Mouse (Mus musculus) CH12.LX (cell line): ENCODE results near the gene Gna15. TPM values are rescaled to one million over a fixed set of nuclear protein-coding genes. Genes with fewer than 3 reads are reported as not detected.

Experiments used
- DNase-seq: peaks from one replicate; pipeline ENCODE4 v3.0.0-alpha.2; 2013; ENCODE audit errors: extremely low read depth
- H3K27ac ChIP-seq: 2 replicates; pipeline ENCODE4 v1.5.1; 2012; ENCODE audit warnings: low read depth, mild to moderate bottlenecking, control low read depth, moderate library complexity; ENCODE audit not compliant: insufficient read depth
- H3K27me3 ChIP-seq: replicated peaks from 2 replicates; pipeline ENCODE3; 2012; ENCODE audit warnings: inconsistent platforms
- H3K36me3 ChIP-seq, 2 experiments: replicated peaks in 1 of 2; 2 replicates each; pipeline versions ENCODE3 to v1.6.1; 2012; ENCODE audit warnings: inconsistent platforms in 1 of 2, low read length in 1 of 2, mild to moderate bottlenecking in 1 of 2, mixed read lengths in 1 of 2, moderate library complexity in 1 of 2; ENCODE audit not compliant: control insufficient read depth in 1 of 2, insufficient read depth in 1 of 2
- H3K4me1 ChIP-seq, 2 experiments: 2 replicates each; pipeline ENCODE4 v1.6.1; 2012; ENCODE audit warnings: inconsistent platforms in 1 of 2, moderate library complexity in 1 of 2; ENCODE audit not compliant: insufficient read depth in 2 of 2, control insufficient read depth in 1 of 2
- H3K4me2 ChIP-seq: 2 replicates; pipeline ENCODE4 v1.6.1; 2012; ENCODE audit warnings: low read depth, mild to moderate bottlenecking, control low read depth; ENCODE audit not compliant: poor library complexity, insufficient read depth, severe bottlenecking
- H3K4me3 ChIP-seq, 3 experiments: fragments of 150-350 bp in 1 of 3; sonication (generic) in 1 of 3; replicated peaks in 1 of 3; 2 replicates each; pipeline versions ENCODE3 to v1.5.1; 2011 to 2012; ENCODE audit warnings: low read depth in 2 of 3, low read length in 2 of 3, mild to moderate bottlenecking in 2 of 3, moderate library complexity in 2 of 3, control low read depth in 1 of 3, improper control_type of control experiment in 1 of 3, inconsistent platforms in 1 of 3, mixed read lengths in 1 of 3; ENCODE audit not compliant: poor library complexity in 1 of 3
- H3K79me2 ChIP-seq: replicated peaks from 2 replicates; pipeline ENCODE4 v1.6.1; 2012; ENCODE audit warnings: mild to moderate bottlenecking, moderate library complexity; ENCODE audit not compliant: control insufficient read depth, poor library complexity, insufficient read depth, severe bottlenecking; ENCODE audit errors: extremely low read depth
- H3K9ac ChIP-seq: 2 replicates; pipeline ENCODE4 v1.6.1; 2012; ENCODE audit warnings: low read depth, mild to moderate bottlenecking, control low read depth, moderate library complexity; ENCODE audit not compliant: insufficient read depth
- H3K9me3 ChIP-seq: replicated peaks from 2 replicates; pipeline ENCODE3; 2012; ENCODE audit warnings: low read length, inconsistent platforms, mixed read lengths
- BHLHE40 ChIP-seq: IDR thresholded peaks from 2 replicates; pipeline ENCODE4 v1.6.1; 2011; ENCODE audit warnings: mild to moderate bottlenecking, low read depth, low read length, improper control_type of control experiment
- CHD1 ChIP-seq: IDR thresholded peaks from 2 replicates; pipeline ENCODE4 v1.6.1; 2012; ENCODE audit warnings: low read depth, low read length, improper control_type of control experiment, inconsistent platforms
- E2F4 ChIP-seq: IDR thresholded peaks from 2 replicates; pipeline ENCODE4 v1.6.1; 2011; ENCODE audit warnings: low read depth, low read length, improper control_type of control experiment; ENCODE audit not compliant: insufficient replicate concordance
- EP300 ChIP-seq: IDR thresholded peaks from 2 replicates; pipeline ENCODE4 v1.6.1; 2011; ENCODE audit warnings: low read length, improper control_type of control experiment
- ETS1 ChIP-seq: conservative IDR thresholded peaks from 2 replicates; pipeline ENCODE4 v1.6.1; 2012; ENCODE audit warnings: low read depth, mild to moderate bottlenecking, inconsistent platforms, low read length, improper control_type of control experiment, moderate library complexity
- GABPA ChIP-seq: IDR thresholded peaks from 2 replicates; pipeline ENCODE4 v1.6.1; 2012; ENCODE audit warnings: low read depth, low read length, improper control_type of control experiment, inconsistent platforms; ENCODE audit not compliant: insufficient replicate concordance
- JUND ChIP-seq: conservative IDR thresholded peaks from 2 replicates; pipeline ENCODE4 v1.6.1; 2011; ENCODE audit warnings: low read depth, low read length, improper control_type of control experiment
- MAFK ChIP-seq: IDR thresholded peaks from 2 replicates; pipeline ENCODE4 v1.6.1; 2011; ENCODE audit warnings: low read length, improper control_type of control experiment; ENCODE audit not compliant: insufficient replicate concordance
- MAZ ChIP-seq: IDR thresholded peaks from 2 replicates; pipeline ENCODE4 v1.6.1; 2012; ENCODE audit warnings: low read depth, mild to moderate bottlenecking, inconsistent platforms, low read length, improper control_type of control experiment, moderate library complexity
- MYC ChIP-seq: IDR thresholded peaks from 2 replicates; pipeline ENCODE4 v1.6.1; 2011; ENCODE audit warnings: low read depth, mild to moderate bottlenecking, improper control_type of control experiment, low read length
- NELFE ChIP-seq: IDR thresholded peaks from 2 replicates; pipeline ENCODE4 v1.6.1; 2011; ENCODE audit warnings: low read depth, low read length, improper control_type of control experiment
- NRF1 ChIP-seq: IDR thresholded peaks from 2 replicates; pipeline ENCODE4 v1.6.1; 2014; ENCODE audit warnings: low read depth, mild to moderate bottlenecking, inconsistent platforms, low read length, improper control_type of control experiment, moderate library complexity
- PAX5 ChIP-seq: IDR thresholded peaks from 2 replicates; pipeline ENCODE4 v1.6.1; 2012; ENCODE audit warnings: low read length, inconsistent platforms, mixed read lengths
- SIN3A ChIP-seq: IDR thresholded peaks from 2 replicates; pipeline ENCODE4 v1.6.1; 2012; ENCODE audit warnings: low read length, improper control_type of control experiment, inconsistent platforms
- TBP ChIP-seq: conservative IDR thresholded peaks from 2 replicates; pipeline ENCODE4 v1.6.1; 2011; ENCODE audit warnings: low read depth, low read length, improper control_type of control experiment
- UBTF ChIP-seq: IDR thresholded peaks from 2 replicates; pipeline ENCODE4 v1.6.1; 2012; ENCODE audit warnings: low read depth, mild to moderate bottlenecking, inconsistent platforms, low read length, improper control_type of control experiment, moderate library complexity
- USF1 ChIP-seq: IDR thresholded peaks from 2 replicates; pipeline ENCODE4 v1.6.1; 2014; ENCODE audit warnings: low read depth, mild to moderate bottlenecking, inconsistent platforms, low read length, improper control_type of control experiment
- USF2 ChIP-seq: conservative IDR thresholded peaks from 2 replicates; pipeline ENCODE4 v1.6.1; 2011; ENCODE audit warnings: low read depth, low read length, improper control_type of control experiment
- ZMIZ1 ChIP-seq: IDR thresholded peaks from 2 replicates; pipeline ENCODE4 v1.6.1; 2012; ENCODE audit warnings: low read depth, mild to moderate bottlenecking, inconsistent platforms, low read length, improper control_type of control experiment
- dilution Hi-C: fragments of 300-500 bp; cut with MboI; formaldehyde crosslinking; loops from 2 replicates; pipeline ENCODE4 v1.14.3; 2020; ENCODE audit warnings: low sequenced_read_pairs; ENCODE audit not compliant: extremely low pct_unique_long_range_greater_than_20kb, extremely low pct_ligation_motif_present
- in situ Hi-C: fragments of 300-500 bp; cut with MboI; formaldehyde crosslinking; loops from 3 replicates; pipeline ENCODE4 v1.14.3; 2019; ENCODE audit warnings: low sequenced_read_pairs, low pct_ligation_motif_present, low pct_unique_long_range_greater_than_20kb, mixed read lengths
- polyA plus RNA-seq: library from polyadenylated mRNA; unstranded; fragments of >175 nt; gene quantifications from 2 replicates; pipeline ENCODE4 v1.2.1, GENCODE M21; 2012; ENCODE audit warnings: low read depth; ENCODE audit not compliant: insufficient read length
- total RNA-seq, 2 experiments: library from RNA; depleted of rRNA; stranded (reverse); fragments of 300-350 nt in 1 of 2; fragments of >200 nt in 1 of 2; gene quantifications; 2 replicates each; pipeline ENCODE4 v1.2.3; 2012 to 2014

The Gna15 gene
- total and polyA plus RNA-seq, 3 experiments, result 5.2 to 10.0 (median 5.2) TPM

DNA sequence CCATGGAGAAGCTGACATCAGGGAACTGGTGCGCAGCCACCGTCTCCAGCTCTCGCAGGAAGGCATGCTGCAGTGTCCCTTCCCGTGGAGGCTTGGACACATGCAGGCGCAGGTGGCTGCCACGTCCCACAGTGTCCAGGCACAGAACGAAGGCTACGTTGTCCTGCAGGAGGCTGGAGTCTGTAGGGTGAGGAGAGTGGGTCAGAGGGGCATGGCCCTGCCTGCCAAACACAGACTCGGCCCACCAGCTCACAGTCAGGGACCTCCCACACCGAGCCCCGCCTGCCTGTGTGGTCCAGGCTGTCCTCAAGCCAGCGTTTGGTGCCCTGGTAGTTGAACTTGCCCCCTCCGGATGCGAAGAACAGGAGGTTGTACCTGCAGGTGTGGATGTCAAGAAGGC, 34.1 kb downstream of the Gna15 start:
- dilution Hi-C loops, result no loop called here
- Histone ChIP-seq H3K27ac (no peak overlapping the region), H3K9ac (no peak overlapping the region), H3K79me2 (peaks cover 14% of the 10 kb centered on the region), H3K36me3 (peaks cover 68 to 95% of the 10 kb centered on the region in 2 experiments), H3K4me2 (no peak overlapping the region), H3K4me3 (no peak overlapping the region), H3K27me3 (no peaks in the 10 kb centered on the region), H3K4me1 (peaks cover 8 to 13% of the 10 kb centered on the region in 2 experiments), H3K9me3 (no peaks in the 10 kb centered on the region)
- DNase-seq, result no peak
- in situ Hi-C loops, result loop anchor here (10.0 kb wide), 1 partner anchor 115 kb away; the partner anchor contains the start of genes BC025920 and Tle6
- TF ChIP-seq GABPA (no peak), UBTF (no peak), CHD1 (no peak), SIN3A (no peak), ZMIZ1 (no peak), MYC (no peak), EP300 (no peak), TBP (no peak), PAX5 (no peak), MAZ (no peak), MAFK (no peak), ETS1 (no peak), NRF1 (no peak), JUND (no peak), NELFE (no peak), USF1 (no peak), E2F4 (no peak), BHLHE40 (no peak), USF2 (no peak)

DNA sequence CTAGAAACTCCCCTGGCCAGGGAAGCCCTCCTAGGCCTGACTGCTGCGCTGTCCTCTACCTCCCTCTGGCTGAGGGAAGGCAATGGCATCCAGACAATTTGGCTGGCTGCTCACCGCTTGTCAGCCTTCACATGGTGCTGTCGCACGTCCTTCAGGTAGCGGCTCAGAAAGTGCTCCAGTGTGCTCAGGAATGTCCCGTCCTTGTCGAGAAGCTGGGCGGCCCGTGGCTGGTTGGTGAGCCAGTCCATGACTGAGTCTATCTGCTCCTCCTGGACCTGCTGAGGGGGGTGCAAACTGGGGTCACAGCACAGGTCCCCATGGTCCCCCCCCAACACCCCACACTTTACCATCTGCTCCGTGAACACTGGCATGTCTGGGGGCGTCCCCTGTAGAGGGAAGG, 35.9 kb downstream of the Gna15 start:
- no peaks in the 10 kb centered on the region for H3K9me3 ChIP-seq
- H3K36me3 ChIP-seq, result peaks cover 64 to 79% of the 10 kb centered on the region in 2 experiments
- no peak overlapping the region for H3K9ac ChIP-seq
- no peak overlapping the region for H3K4me3 ChIP-seq
- dilution Hi-C loops (no loop called here), in situ Hi-C loops (no loop called here)
- DNase-seq, result no peak
- no peaks in the 10 kb centered on the region for H3K4me1 ChIP-seq
- no peak overlapping the region for H3K27ac ChIP-seq
- TF ChIP-seq USF2, result no peak
- TF ChIP-seq, all 38 proteins: peak for 0
- no peaks in the 10 kb centered on the region for H3K79me2 ChIP-seq
- no peaks in the 10 kb centered on the region for H3K27me3 ChIP-seq
- H3K4me2 ChIP-seq, result no peak overlapping the region
